Mouse (Mus musculus) spleen, postnatal 36 days (tissue): Measurements from ENCODE around the gene Pdia2.
"Not testable (repeated sequence)": the region's sequence is repeated elsewhere in the genome, so short reads cannot be mapped to it uniquely, and the experiment has no call there.

ENCODE experiments used
- DNase-seq, 2 experiments: peaks; one replicate each; pipeline ENCODE4 v3.0.0; 2022; ENCODE audit warnings: low spot score in 2 of 2, mixed read lengths in 1 of 2

The Pdia2 gene

GRCm38 (mm10) chr17:26200831-26201705 is 2.2 kb upstream of the Pdia2 start:
- DNase-seq = peak; percentile 25 to 28

GRCm38 (mm10) chr17:26192481-26193190 is 6.3 kb downstream of the Pdia2 start:
- DNase-seq = no peak

- DNase-seq = not testable (repeated sequence)
Measured at GRCm38 (mm10) chr17:26191486-26191885, 7.4 kb downstream of the Pdia2 start.

GRCm38 (mm10) chr17:26188091-26188805 is 10.6 kb downstream of the Pdia2 start:
- no peak for DNase-seq

GRCm38 (mm10) chr17:26187592-26187991 is 11.3 kb downstream of the Pdia2 start:
- no peak for DNase-seq

GRCm38 (mm10) chr17:26181179-26181578 is 17.7 kb downstream of the Pdia2 start:
- no peak for DNase-seq

GRCm38 (mm10) chr17:26178611-26179010 is 20.3 kb downstream of the Pdia2 start:
- no peak for DNase-seq

- DNase-seq = not testable (repeated sequence)
Measured at GRCm38 (mm10) chr17:26175248-26175647, 23.6 kb downstream of the Pdia2 start.

- DNase-seq = peak; percentile 82 to 85
Measured at GRCm38 (mm10) chr17:26168039-26168438, 30.8 kb downstream of the Pdia2 start.

DNA sequence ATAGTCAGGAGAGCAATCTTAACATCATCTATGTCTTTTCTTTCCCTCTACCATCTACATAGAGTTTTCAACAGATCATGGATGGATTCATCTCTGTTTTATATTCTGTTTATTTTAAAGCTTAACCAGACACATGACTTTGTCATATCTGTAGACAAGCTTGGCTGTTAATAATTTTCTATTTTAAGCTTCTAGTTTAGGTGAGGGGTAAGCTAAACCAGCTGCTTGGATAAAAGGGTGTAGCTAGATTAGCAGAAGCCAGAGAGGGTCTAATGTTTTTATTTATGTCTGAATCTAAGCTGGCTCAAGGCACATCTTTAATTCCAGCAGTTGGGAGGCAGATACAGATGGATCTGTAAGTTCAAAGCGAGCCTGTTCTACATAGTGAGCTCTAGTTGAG is 36.2 kb downstream of the Pdia2 start:
- no peak for DNase-seq

- DNase-seq = no peak
Measured at GRCm38 (mm10) chr17:26151886-26152630, 46.8 kb downstream of the Pdia2 start.

- DNase-seq = no peak
Measured at GRCm38 (mm10) chr17:26149056-26149455, 49.8 kb downstream of the Pdia2 start.
